Mouse (Mus musculus) gastrocnemius, postnatal 36 days (tissue): ENCODE measurements at regions not wholly inside any gene's neighbourhood (a gene's known extent, or its start where the extent isn't known, plus 50 kb on each side); places are given as distances from the start of the nearest gene placed in this dataset.

ENCODE experiments used
- DNase-seq, 2 experiments: peaks; one replicate each; pipeline ENCODE4 v3.0.0; 2022
- intact Hi-C: fragments of 180-260 bp; cut with DNase I; formaldehyde crosslinking; loops from one replicate; pipeline ENCODE4 v1.15.1; 2025

GRCm38 (mm10) chr9:23125761-23126704 is 96.8 kb upstream of the Bmper start:
- no peak for DNase-seq
- intact Hi-C loops = no loop called here

GRCm38 (mm10) chr9:23127338-23128017 is 95.4 kb upstream of the Bmper start:
- no peak for DNase-seq
- intact Hi-C loops = no loop called here

- DNase-seq = no peak
- intact Hi-C loops = no loop called here
Observed at GRCm38 (mm10) chr9:23128018-23128369, 94.9 kb upstream of the Bmper start.

GRCm38 (mm10) chr9:23134006-23134405 is 88.9 kb upstream of the Bmper start:
- intact Hi-C loops = no loop called here

GRCm38 (mm10) chr9:23134421-23135118 is 88.3 kb upstream of the Bmper start:
- no peak for DNase-seq
- intact Hi-C loops = no loop called here

More at GRCm38 (mm10) chr9:23134006-23134405, 88.9 kb upstream of the Bmper start:
- no peak for DNase-seq

GRCm38 (mm10) chr9:23136511-23136910 is 86.4 kb upstream of the Bmper start:
- intact Hi-C loops = no loop called here
- DNase-seq = no peak

- intact Hi-C loops = no loop called here
- DNase-seq = no peak
Observed at GRCm38 (mm10) chr9:23137682-23138210, 85.1 kb upstream of the Bmper start.

GRCm38 (mm10) chr9:23139580-23140162 is 83.2 kb upstream of the Bmper start:
- intact Hi-C loops = no loop called here
- no peak for DNase-seq

- DNase-seq = no peak
- intact Hi-C loops = no loop called here
Observed at GRCm38 (mm10) chr9:23144281-23144680, 78.6 kb upstream of the Bmper start.

GRCm38 (mm10) chr9:23150338-23150737 is 72.5 kb upstream of the Bmper start:
- intact Hi-C loops = no loop called here
- no peak for DNase-seq

GRCm38 (mm10) chr9:23150874-23151273 is 72.0 kb upstream of the Bmper start:
- intact Hi-C loops = no loop called here
- DNase-seq = no peak

- intact Hi-C loops = no loop called here
Observed at GRCm38 (mm10) chr9:23151953-23152490, 70.9 kb upstream of the Bmper start.

GRCm38 (mm10) chr9:23156820-23157570 is 65.9 kb upstream of the Bmper start:
- intact Hi-C loops = no loop called here
- no peak for DNase-seq

More at GRCm38 (mm10) chr9:23151953-23152490, 70.9 kb upstream of the Bmper start:
- no peak for DNase-seq

GRCm38 (mm10) chr9:23158499-23158898 is 64.4 kb upstream of the Bmper start:
- DNase-seq = no peak
- intact Hi-C loops = no loop called here

- intact Hi-C loops = no loop called here
- DNase-seq = no peak
Observed at GRCm38 (mm10) chr9:23161346-23161745, 61.5 kb upstream of the Bmper start.

GRCm38 (mm10) chr9:23167056-23167591 is 55.8 kb upstream of the Bmper start:
- no peak for DNase-seq

GRCm38 (mm10) chr9:23167716-23168115 is 55.2 kb upstream of the Bmper start:
- DNase-seq = no peak
- intact Hi-C loops = no loop called here

More at GRCm38 (mm10) chr9:23167056-23167591, 55.8 kb upstream of the Bmper start:
- intact Hi-C loops = no loop called here

- no peak for DNase-seq
- intact Hi-C loops = no loop called here
Observed at GRCm38 (mm10) chr9:23168149-23168548, 54.7 kb upstream of the Bmper start.

GRCm38 (mm10) chr9:23171361-23171760 is 51.5 kb upstream of the Bmper start:
- intact Hi-C loops = no loop called here
- no peak for DNase-seq
